Mouse (Mus musculus) cerebellum, adult 2 months (tissue): ENCODE data around the gene Nyap1. TPM values are rescaled to one million over a fixed set of nuclear protein-coding genes. Genes with fewer than 3 reads are reported as not detected.

Experiments used
- DNase-seq, 2 experiments: peaks; one replicate each; pipeline ENCODE4 v3.0.0; 2021
- H3K27ac ChIP-seq: fragments of 200-500 bp; 2 replicates; pipeline ENCODE4 v1.5.1; 2012; ENCODE audit warnings: low read length, control low read depth, inconsistent platforms; ENCODE audit not compliant: insufficient read depth
- H3K27me3 ChIP-seq: fragments of 200-500 bp; 2 replicates; pipeline ENCODE4 v1.6.1; 2012; ENCODE audit warnings: inconsistent platforms, mild to moderate bottlenecking, low read length, moderate library complexity; ENCODE audit not compliant: control insufficient read depth, insufficient read depth
- H3K4me1 ChIP-seq: fragments of 200-500 bp; 2 replicates; pipeline ENCODE4 v1.6.1; 2011; ENCODE audit warnings: low read length; ENCODE audit not compliant: control insufficient read depth, insufficient read depth
- H3K4me3 ChIP-seq: fragments of 200-500 bp; replicated peaks from 2 replicates; pipeline ENCODE3; 2011; ENCODE audit warnings: mild to moderate bottlenecking, low read depth, low read length, control low read depth; ENCODE audit not compliant: insufficient read depth
- CTCF ChIP-seq: fragments of 200-500 bp; IDR thresholded peaks from 2 replicates; pipeline ENCODE4 v1.5.1; 2011; ENCODE audit warnings: low read depth, mild to moderate bottlenecking, control low read depth, low read length, moderate library complexity, borderline replicate concordance; ENCODE audit not compliant: insufficient read depth
- POLR2A ChIP-seq: fragments of 200-500 bp; IDR thresholded peaks from 2 replicates; pipeline ENCODE4 v1.6.1; 2011; ENCODE audit warnings: low read length, control low read depth, borderline replicate concordance; ENCODE audit not compliant: insufficient read depth
- WGBS: fragments of 180-500 bp; shearing (Covaris S2); methylation state at CpG from one replicate; pipeline ENCODE4 v1.1.7; 2018; 5-methylcytosine and 5-hydroxymethylcytosine counted together
- polyA plus RNA-seq: library from polyadenylated mRNA; depleted of rRNA; stranded (reverse); fragments of >200 nt; gene quantifications from 2 replicates; pipeline ENCODE4 v1.2.3, GENCODE M21; 2012

The Nyap1 gene
- polyA plus RNA-seq, 1 experiment, result 60.7 TPM

- peak in 1 of 2 experiments; percentile 31 for DNase-seq
- peak overlapping the region; percentile 82 for H3K27ac ChIP-seq
- peaks cover 20% of the 10 kb centered on the region for H3K4me1 ChIP-seq
- 47% methylated on average over 19 of the region's 19 CpGs for WGBS
- H3K4me3 ChIP-seq, result peak overlapping the region; percentile 8
- no peaks in the 10 kb centered on the region for H3K27me3 ChIP-seq
- no peak for TF ChIP-seq POLR2A
- no peak for TF ChIP-seq CTCF
These were observed 17.6 kb upstream of the Nyap1 start for GRCm38 (mm10) chr5:137758921-137759534.

- Histone ChIP-seq H3K4me3 (peak overlapping the region; percentile 6), H3K4me1 (peaks cover 20% of the 10 kb centered on the region), H3K27me3 (no peaks in the 10 kb centered on the region), H3K27ac (peak overlapping the region; percentile 82)
- WGBS, result 26% methylated on average over 6 of the region's 6 CpGs
- TF ChIP-seq POLR2A, result no peak
- TF ChIP-seq CTCF, result no peak
- DNase-seq, result peak; percentile 56 to 76
These were observed 16.5 kb upstream of the Nyap1 start for GRCm38 (mm10) chr5:137757887-137758286.

GRCm38 (mm10) chr5:137756882-137757661 is 15.7 kb upstream of the Nyap1 start:
- 40% methylated on average over 10 of the region's 10 CpGs for WGBS
- H3K4me3 ChIP-seq, result no peak overlapping the region
- peaks cover 20% of the 10 kb centered on the region for H3K4me1 ChIP-seq
- no peak overlapping the region for H3K27ac ChIP-seq
- DNase-seq, result peak; percentile 85 to 91
- H3K27me3 ChIP-seq, result no peaks in the 10 kb centered on the region
- TF ChIP-seq CTCF (peak; percentile 97), POLR2A (no peak)

GRCm38 (mm10) chr5:137756106-137756505 is 14.7 kb upstream of the Nyap1 start:
- DNase-seq, result peak; percentile 13 to 65
- no peak for TF ChIP-seq POLR2A
- TF ChIP-seq CTCF, result no peak
- Histone ChIP-seq H3K4me1 (peaks cover 20% of the 10 kb centered on the region), H3K27me3 (no peaks in the 10 kb centered on the region), H3K27ac (no peak overlapping the region; the same call in 1 of the 2 replicates), H3K4me3 (no peak overlapping the region)
- WGBS, result 34% methylated on average over 3 of the region's 3 CpGs

- Histone ChIP-seq H3K4me3 (no peak overlapping the region), H3K27me3 (no peaks in the 10 kb centered on the region), H3K4me1 (peaks cover 20% of the 10 kb centered on the region), H3K27ac (no peak overlapping the region; the same call in 1 of the 2 replicates)
- WGBS, result 58% methylated on average over 5 of the region's 5 CpGs
- TF ChIP-seq CTCF, result no peak
- DNase-seq, result no peak
These were observed 14.0 kb upstream of the Nyap1 start for GRCm38 (mm10) chr5:137755425-137755824.

- Histone ChIP-seq H3K4me3 (no peak overlapping the region), H3K27ac (no peak overlapping the region), H3K27me3 (no peaks in the 10 kb centered on the region), H3K4me1 (peaks cover 20% of the 10 kb centered on the region)
- 67% methylated on average over 13 of the region's 13 CpGs for WGBS
- no peak for DNase-seq
- no peak for TF ChIP-seq POLR2A
- no peak for TF ChIP-seq CTCF
These were observed 11.9 kb upstream of the Nyap1 start for GRCm38 (mm10) chr5:137753111-137753832.

- TF ChIP-seq POLR2A (no peak), CTCF (no peak)
- 93% methylated on average over 6 of the region's 6 CpGs for WGBS
These were observed 10.6 kb upstream of the Nyap1 start for GRCm38 (mm10) chr5:137751988-137752387.

More at GRCm38 (mm10) chr5:137751988-137752387, 10.6 kb upstream of the Nyap1 start:
- Histone ChIP-seq H3K27me3 (no peaks in the 10 kb centered on the region), H3K4me3 (no peak overlapping the region), H3K4me1 (peaks cover 18% of the 10 kb centered on the region), H3K27ac (no peak overlapping the region)
- no peak for DNase-seq
